Mouse (Mus musculus) kidney, postnatal 10 days (tissue): Measurements from ENCODE around the gene Ethe1.
"Not testable (repeated sequence)": the region's sequence is repeated elsewhere in the genome, so short reads cannot be mapped to it uniquely, and the experiment has no call there.

Experiments
- DNase-seq: peaks from one replicate; pipeline ENCODE4 v3.0.0; 2021; ENCODE audit warnings: mixed read lengths

Ethe1 gene

DNA sequence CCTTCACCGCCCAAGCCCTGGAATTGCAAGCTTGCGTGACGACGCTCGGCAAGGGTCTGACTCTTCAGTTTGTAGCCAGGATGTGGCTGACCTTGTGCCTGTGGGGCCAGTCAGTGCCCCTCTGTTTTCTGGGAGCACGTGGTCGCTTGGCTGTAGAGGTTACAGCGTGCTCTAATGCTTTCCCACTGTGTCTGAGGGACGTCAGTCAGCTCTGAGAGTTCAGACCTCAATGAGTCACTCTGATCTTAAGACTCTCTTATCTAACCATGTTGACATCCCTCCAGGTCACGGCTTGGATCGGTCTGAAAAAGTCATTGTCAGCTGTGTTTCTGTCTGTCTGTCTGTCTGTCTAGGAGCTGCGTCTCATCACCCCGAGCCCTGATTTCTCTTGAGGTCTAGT, 27.5 kb downstream of the Ethe1 start:
- no peak for DNase-seq

DNA sequence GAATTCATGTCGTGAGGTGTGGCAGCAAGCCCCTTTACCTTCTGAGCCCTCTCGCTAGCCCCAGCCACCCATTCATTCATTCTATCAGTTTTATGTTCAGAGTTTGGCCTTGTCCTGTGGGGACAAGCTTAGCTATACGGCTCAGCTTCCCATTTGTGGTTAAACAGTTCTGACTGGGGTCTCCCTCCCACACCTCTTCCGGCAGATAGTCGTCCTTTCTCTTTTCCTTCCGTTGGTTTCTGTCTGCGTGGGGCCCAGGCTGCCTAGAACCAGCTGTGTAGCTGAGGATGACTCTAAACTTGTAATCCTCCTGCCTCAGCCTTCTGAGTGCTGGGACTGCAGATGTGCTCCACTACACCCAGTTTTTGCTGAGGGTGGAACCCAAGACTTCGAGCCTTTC, 30.4 kb downstream of the Ethe1 start:
- DNase-seq: no peak

DNA sequence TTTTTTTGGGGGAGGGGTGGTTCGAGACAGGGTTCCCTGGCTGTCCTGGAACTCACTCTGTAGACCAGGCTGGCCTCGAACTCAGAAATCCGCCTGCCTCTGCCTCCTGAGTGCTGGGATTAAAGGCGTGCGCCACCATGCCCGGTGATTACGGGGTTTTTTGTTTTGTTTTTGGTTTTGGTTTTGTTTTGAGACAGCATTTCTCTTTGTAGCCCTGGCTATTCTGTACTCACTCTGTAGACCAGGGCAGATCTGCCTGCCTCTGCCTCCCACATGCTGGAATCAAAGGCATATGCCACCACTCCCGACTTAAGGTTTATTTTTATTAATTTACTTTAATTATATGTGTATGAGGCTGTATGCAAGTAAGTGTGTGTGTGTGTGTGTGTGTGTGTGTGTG, 31.0 kb downstream of the Ethe1 start:
- not testable (repeated sequence) for DNase-seq

DNA sequence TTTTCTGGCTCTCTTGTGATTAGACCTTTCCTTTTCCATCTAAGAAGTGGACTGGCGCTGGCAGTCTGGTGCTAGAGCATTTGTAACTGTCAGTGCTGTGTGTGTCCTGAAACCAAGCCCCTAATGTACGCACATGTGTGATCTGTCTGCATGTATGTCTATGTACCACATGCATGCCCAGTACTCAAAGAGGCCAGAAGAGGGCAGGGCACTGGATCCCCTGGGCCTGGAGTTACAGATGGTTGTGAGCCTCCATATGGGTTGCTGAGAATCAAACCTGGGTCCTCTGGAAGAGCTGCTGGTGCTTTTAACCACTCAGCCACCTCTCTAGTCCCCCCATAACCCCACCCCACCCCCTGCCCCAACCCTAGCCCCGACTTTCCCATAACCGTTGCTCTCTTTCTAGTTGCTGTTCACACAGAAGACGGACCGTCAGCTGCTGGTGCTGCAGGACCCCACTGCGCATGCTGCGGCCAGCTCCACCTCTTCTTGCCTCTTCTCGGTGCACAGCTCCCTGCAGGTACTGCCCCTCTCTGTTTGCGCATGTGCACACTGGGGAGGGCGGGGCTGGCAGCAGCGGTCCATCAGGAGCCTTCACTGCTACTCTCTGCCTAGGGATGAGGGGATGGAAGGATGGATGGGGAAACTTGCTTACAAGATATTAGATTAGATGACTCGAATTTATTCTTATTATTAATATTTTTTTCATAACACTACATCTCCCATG, 32.5 kb downstream of the Ethe1 start:
- no peak for DNase-seq

DNA sequence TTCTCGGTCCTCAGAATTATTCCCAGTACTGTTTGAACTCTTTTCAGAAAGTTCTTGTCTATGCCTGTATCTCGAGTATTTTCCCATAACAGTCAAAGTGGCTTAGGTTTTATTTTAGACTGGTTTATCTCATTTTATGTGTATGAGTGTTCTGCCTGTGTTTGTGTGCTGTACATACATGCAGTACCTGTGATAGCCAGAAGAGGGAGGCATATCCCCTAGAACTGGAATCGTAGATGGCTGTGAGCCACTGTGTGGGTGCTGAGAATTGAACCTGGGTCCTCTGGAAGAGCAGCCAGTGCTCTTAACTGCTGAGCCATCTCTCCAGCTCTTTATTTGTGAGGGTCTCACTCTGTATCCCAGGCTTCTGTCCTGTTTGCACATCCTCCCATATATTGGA, 33.9 kb downstream of the Ethe1 start:
- no peak for DNase-seq

DNA sequence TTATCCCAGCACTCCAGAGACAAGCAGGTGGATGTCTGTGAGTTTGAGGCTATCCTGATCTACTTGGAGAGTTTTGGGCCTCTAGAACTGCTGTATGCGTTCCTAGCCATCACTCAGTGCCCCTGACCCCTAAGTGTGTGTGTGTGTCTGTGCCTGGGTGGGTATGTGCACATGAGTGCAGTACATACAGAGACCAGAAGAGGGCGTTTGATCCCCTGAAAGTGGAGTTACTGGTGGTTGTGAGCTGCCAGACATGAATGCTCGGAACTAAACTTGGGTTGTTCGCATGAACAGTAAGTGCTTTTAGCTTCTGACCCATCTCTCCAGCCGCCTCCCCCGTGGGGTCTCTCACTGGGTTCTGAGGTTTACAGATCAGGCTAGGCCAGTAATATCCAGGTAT, 35.6 kb downstream of the Ethe1 start:
- no peak for DNase-seq

DNA sequence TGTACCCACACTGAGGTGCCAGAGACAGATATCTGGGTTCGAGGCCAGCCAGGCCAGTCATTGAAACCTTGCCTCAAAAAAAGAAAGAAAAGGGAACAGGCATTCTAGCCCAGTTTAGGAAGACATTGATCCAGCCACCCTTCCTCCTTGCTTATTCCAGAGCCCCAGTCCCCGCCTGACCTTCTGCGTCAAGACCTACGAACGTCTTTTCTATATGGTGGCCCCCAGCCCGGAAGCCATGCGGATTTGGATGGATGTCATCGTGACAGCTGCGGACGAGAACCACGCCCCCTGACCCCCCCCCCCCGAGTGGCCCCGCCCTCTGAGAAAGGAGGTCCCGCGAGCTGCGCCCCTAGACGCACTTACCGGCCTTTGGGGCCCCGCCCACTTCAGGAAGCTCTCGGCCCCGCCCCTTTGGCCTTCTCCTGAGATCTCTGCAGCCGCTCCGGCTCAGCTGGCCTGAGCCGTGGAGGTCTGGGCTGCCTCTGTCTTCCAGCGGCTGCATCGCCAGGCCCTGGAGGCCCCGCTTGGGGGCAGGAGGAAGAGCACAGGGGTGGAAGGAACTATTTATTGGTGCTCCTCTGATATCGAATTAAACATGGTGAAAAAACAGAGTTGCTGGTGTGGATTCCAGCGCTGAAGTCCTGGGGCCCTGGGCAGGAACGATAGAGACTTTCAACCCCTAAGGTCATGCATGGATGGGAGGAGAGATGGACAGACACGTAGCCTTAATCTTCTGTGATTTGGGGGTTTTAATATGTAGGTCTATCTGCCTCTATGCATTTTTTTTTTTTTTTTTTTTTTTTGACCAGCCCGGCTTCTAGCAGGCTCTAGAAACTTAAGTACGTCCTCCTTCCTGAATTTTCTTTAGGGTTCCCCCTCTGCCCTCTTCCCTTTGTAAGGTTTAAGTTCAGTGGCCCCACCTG, 41.6 kb downstream of the Ethe1 start:
- DNase-seq: peak; percentile 92

DNA sequence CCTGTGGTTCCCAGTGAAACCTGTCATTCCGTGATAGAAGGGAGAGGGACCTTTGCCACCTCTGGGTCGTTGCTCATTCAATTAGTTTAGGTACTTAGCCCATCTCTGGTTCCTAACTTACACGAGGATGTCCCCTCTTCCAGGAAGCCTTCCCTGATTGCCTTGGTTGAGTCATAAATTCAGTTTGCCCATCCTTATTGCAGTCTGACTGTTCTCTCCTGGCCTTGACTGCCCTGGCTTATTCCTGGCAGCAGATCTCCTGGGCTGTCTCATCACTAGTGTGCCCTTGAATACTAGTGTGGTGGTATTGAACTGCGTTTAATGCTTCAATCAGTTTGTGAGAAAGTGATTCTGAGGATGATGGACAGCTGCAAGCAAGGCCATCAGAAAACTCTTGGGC, 42.3 kb downstream of the Ethe1 start:
- no peak for DNase-seq

DNA sequence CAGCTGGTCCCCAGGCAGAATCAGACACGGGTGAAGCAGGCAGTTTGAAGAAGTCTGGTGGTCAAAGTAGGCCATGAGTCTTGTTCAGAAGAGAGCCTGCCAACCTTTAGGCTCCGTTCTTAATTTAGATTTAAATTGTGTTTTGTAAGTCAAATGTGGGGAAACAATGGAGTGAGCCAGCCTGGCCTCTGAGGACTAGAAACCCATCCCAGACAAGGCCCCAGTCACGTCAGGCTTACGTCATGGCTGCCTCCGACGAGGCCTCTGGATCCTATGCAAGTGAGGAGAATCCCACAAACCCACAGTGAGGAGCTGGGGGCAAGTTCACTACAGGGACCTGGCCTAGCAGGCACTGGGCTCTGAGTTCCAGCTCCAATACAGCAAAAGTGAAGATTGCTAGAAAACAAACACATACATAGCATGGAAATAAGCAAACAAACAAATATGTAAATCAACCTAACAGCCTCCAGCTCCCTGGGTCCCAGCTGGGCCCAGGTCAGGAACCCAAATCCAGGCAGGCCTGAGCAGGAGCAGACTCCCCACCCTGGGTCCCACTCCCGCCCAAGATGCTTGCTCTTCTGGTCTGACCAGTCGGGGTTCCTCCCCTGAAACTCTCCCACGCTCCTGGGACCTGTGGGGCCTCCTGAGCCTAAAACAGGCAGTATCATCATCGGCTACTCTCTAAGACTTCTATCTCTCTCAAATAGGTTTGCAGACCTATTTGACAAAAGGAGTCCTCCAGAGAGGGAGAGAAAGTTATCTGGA, 43.0 kb downstream of the Ethe1 start:
- DNase-seq: no peak

DNA sequence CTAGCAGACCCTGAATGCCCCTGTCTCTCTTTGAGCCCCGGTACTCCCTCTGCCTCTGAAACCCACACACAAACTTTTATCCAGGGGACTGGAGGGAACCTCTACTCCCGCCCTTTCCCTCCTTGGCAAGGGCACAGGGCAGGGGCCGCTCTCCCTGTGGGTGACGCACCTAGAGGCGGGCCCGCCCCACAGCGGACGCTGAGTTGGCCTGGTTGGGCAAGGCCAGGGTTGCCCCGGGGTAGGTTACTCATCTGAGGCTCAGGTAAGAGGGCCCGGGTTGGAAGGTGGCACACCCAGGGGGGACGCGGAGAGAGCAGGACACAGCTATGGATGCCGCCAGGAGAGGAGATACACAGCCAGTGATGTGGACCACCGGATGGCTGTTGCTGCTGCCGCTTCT, 48.9 kb downstream of the Ethe1 start, which contains the start of gene Lypd3:
Gene Lypd3, plus strand, starts transcription at position 287 of the 400 bp plus-strand sequence.
- DNase-seq: no peak

DNA sequence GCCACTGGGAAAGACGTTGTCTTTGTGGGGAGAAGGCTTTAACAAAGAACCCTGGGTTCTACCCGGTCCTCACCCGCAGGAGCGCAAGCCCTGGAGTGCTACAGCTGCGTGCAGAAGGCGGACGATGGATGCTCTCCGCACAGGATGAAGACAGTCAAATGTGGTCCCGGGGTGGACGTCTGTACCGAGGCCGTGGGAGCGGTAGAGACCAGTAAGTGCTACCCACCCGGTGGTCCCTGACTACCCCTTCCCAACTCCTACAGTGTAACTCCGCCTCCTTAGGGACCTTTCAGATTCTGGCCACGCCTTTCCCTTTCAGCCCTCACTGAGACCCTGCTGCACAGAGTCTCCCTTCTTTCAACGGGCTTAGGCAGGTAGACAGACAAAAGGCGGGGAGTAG, 49.7 kb downstream of the Ethe1 start:
- DNase-seq: no peak

DNA sequence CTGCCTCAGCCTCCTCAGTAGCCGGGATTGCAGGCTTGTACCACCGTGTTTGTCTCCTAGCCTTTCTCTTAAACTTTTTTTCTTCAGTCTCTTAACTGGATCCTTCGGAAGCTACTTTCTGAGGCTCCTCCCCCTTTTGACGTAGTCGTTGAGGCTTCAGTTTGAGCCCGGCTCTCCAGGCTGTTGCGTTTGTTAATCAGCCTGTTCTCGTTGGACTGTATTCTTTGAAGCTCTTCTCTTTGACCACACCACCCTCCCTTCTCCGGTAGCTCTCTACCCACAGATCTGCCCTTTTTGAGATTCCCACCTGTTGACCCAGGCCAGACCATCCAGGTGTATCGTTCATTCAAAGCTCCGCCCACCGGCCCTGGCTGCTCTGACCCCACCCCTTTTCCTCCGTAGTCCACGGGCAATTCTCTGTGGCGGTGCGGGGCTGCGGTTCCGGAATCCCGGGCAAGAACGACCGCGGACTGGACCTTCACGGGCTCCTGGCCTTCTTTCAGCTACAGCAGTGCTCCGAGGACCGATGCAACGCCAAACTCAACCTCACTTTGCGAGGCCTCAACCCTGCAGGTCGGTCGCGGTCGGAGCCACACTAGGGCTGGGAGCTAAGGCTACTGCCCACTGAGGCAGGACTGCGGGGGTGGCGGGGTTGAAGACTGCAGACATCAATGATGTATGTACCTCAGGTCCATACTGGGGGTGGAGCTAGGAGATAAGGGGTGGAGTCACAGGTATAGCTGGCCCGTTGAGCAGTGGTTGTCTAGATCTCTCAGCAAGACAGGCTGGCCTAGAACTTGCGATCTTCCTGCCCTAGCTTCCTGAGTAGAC, 50.9 kb downstream of the Ethe1 start:
- DNase-seq: peak; percentile 39

DNA sequence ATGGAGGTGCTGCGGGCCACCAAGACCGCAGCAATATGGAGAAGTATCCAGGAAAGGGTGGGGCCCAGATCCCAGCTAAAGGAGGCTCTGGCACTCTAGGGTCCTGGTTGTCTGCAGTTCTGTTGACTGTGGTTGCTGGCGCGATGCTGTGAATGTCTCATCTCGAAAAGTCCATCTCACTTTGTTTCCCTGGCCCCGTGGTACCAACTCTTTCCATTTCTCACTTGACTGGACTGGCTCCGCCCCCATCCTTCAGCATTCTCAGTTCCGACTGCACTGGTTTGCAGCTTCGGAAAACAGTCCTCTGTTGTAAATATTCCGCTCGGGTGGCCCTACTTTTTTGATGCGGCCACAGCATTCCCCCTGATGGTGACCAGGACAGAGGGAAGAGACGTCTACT, 53.1 kb downstream of the Ethe1 start:
- no peak for DNase-seq

DNA sequence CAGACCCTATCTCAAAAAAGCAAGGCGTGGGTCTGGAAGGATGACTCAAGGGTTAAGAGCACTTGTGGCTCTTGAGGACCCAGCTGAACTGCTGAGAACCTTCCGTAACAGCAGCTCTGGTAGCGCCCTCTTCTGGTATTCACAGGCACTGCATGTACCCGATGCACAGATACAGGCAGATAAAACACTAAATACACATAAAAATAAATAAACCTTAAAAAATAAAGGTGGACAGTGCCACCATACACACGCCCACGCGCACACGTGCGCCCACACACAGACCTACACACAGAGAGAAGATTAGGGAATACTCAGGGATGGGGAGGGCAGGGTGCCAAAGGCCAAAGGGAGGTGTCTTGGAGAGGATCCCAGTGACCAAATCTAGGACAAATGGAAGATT, 55.1 kb downstream of the Ethe1 start:
- DNase-seq: peak; percentile 78

DNA sequence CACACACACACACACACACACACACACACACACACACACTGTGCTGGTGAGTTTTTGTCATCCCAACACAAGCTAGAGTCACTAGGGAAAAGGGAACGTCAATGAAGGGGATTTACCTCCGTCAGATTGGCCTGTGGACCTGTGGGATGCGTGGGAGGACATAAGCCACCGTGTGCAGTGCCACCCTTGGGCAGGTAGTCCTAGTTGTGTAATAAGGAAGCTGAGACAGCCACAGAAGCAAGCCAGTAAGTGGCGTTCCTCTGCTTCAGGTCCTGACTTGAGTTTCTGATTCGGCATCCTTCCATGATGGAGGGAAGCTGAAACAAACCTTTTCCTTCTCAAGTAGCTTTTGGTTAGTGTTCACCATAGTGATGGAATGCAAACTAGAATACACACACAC, 57.1 kb downstream of the Ethe1 start:
- DNase-seq: no peak

DNA sequence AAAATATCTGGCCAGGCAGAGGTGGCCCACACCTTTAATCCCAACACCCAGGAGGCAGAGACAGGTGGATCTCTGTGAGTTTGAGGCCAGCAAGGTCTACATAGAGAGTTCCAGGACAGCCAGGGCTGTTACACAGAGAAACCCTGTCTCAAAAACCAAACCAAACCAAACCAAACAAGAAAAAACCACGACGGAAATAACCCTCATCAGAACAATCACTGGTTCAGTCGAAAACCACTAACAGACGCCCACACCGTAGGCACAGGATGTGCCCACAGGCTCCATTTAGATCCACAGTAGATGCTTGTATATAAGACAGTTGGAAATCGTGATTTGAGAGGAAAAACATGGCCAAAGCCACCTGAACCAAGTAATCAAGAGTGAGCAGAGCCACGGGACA, 57.7 kb downstream of the Ethe1 start:
- DNase-seq: no peak

DNA sequence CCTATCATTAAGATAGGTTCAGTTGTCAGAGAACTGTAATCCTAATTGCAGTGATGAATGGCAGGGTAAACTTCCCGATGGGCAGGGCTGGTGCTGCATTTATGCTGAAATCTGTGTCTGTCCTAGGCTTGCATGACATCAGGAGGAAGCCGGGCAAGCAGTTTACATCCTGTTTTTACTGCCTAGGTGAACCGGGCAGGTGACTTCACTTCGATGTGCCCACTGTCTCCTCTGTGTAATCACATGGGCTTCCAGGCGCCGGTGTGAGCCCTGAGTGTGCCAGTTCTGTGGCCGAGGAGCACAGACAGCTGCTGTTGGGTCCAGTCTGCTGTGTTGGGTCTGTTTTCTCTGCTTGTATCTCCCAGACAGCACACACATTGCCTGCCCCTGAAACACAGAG, 59.1 kb downstream of the Ethe1 start:
- DNase-seq: no peak

DNA sequence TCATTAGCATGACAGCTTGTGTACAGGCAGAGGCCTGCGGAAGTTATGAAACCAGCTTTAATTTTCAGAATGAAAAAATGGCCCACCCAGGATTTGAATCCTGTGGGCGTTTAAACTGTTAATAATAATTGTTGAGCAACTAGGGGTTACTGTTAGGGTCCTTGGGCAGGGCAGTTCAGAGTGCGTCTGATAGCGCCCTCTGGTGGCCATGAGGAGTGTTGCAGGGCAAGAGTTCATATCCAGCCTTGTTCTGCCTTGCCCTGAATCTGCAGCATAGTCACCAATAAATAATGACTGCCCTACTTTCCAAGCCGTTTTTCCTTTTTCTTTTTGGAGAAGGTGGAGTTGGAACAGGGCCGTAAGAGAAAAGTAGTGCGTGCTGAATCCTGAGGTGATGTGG, 66.3 kb downstream of the Ethe1 start:
- DNase-seq: peak; percentile 79
